Mouse (Mus musculus): Measurements from ENCODE around the gene Gm21698.
"Not testable (repeated sequence)": the region's sequence is repeated elsewhere in the genome, so short reads cannot be mapped to it uniquely, and the experiment has no call there.

DNA sequence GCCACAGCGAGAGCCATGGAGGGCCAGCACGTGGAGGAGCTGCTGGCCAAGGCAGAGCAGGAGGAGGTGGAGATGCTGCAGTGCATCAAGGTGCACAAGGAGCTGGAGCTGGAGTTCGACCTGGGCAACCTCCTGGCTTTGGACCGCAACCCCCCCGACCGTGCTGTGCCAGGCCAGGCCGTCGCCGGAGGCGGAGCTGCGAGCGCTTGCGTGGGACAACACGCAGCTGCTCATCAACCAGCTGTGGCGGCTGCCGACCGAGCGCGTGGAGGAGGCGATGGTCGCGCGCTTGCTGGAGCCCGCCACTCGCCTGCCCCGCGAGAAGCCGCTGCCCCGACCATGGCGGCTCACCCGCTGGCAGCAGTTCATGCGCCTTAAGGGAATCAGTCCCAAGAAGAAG is 31.8 kb downstream of the Gm21698 start:
- not testable (repeated sequence) for TF ChIP-seq CTCF (IDR thresholded peaks at IDR 0.05; ENCODE audit: extremely low read depth, insufficient read length, insufficient replicate concordance, low read depth, low read length); POLR2A (IDR thresholded peaks at IDR 0.05; ENCODE audit: low read depth, low read length)

Measured in small intestine, adult 2 months (tissue).